9 mouse cellular contexts compared by ENCODE assay signal in the genomic region with DNA sequence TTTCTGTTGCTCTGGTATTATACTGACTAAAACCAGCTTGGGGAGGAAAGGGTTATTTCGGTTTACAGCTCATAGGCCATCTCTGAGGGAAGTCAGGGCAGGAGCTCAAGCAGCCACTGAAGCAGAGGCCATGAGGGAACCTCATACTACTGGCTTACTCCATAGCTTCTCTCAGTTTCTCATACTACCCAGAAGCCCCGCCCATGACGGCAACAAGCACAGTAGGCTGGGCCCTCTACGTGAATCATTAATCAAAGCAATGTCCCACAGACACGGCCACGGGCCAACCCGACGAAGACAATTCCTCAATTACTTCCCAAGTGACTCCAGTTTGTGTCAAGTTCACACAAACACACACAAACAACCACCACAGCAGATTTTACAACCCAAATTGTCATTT. TPM values are rescaled to one million over a fixed set of nuclear protein-coding genes. Genes with fewer than 3 reads are reported as not detected.
A peak's percentile ranks its signal among the peaks of the same experiment; 100 is the strongest.
DNase-seq lines count a peak whose midpoint lies in the region; ATAC-seq and TF ChIP-seq lines count a peak whose summit lies in the region.
"Had no signal": no experiment of that assay in that cellular context is flagged by ENCODE, and none has a peak within 500 bp of the region (broad histone marks: within the 10 kb centered on the region; RNA-seq: fewer than 3 reads in every experiment).

No protein-coding gene starts in this region.

- TF ChIP-seq POLR2A in small intestine, adult 2 months (IDR thresholded peaks at IDR 0.05; ENCODE audit: low read depth, low read length) = peak; percentile 21; the same call in 1 of the 2 replicates

- peaks cover 35% of the 10 kb centered on the region for H3K4me1 ChIP-seq in liver, embryonic 13.5 days (replicated peaks)
- peaks cover 15% of the 10 kb centered on the region; the same call in 1 of the 2 replicates for H3K4me1 ChIP-seq in small intestine, adult 2 months (ENCODE audit: control insufficient read depth, insufficient read depth, insufficient read length, low read length)

- H3K9ac ChIP-seq in liver, embryonic 13.5 days = no peak overlapping the region

- no peaks in the 10 kb centered on the region for H3K36me3 ChIP-seq in liver, embryonic 13.5 days
- H3K36me3 ChIP-seq in small intestine, adult 2 months (ENCODE audit: control insufficient read depth, insufficient read depth, low read length) = no peaks in the 10 kb centered on the region

- no peaks in the 10 kb centered on the region for H3K27me3 ChIP-seq in liver, embryonic 13.5 days
- no peaks in the 10 kb centered on the region for H3K27me3 ChIP-seq in small intestine, adult 2 months (ENCODE audit: control insufficient read depth, insufficient read depth, low read length)

- no peak overlapping the region for H3K27ac ChIP-seq in liver, embryonic 13.5 days
- H3K27ac ChIP-seq in small intestine, adult 2 months (ENCODE audit: insufficient read depth, low read depth, low read length) = 0 out of 2 replicates have a peak overlapping the region, but pooled peaks have one; percentile 25

- peak; percentile 75 to 90 for DNase-seq in adrenal gland, adult (ENCODE audit: inconsistent age in 2 of 2, low spot score in 1 of 2)
- DNase-seq in adrenal gland, postnatal 4 days (ENCODE audit: low spot score in 2 of 2) = no peak
- peak; percentile 82 for DNase-seq in kidney, adult 18-20 months
- DNase-seq in liver, embryonic 13.5 days = no peak
- no peak for DNase-seq in retina, embryonic 14.5 days (ENCODE audit: low spot score)
- no peak for DNase-seq in gastrocnemius, adult 18-20 months (ENCODE audit: low spot score)
- DNase-seq in left cerebral cortex, postnatal 36 days (ENCODE audit: low spot score in 2 of 2) = no peak
- DNase-seq: heart, postnatal 14 days had no signal

- H3K4me3 ChIP-seq in liver, embryonic 13.5 days (replicated peaks) = no peak overlapping the region
- no peak overlapping the region for H3K4me3 ChIP-seq in small intestine, adult 2 months (ENCODE audit: low read depth, low read length)

- intact Hi-C loops in left cerebral cortex, postnatal 36 days (cut with DNase I) = no loop called here

- WGBS in liver, embryonic 13.5 days (ENCODE audit: insufficient replicate concordance) = 34% methylated on average over 8 of the region's 8 CpGs
- 16% methylated on average over 8 of the region's 8 CpGs for WGBS in small intestine, adult 2 months

- H3K4me2 ChIP-seq in liver, embryonic 13.5 days = no peak overlapping the region

- peak; percentile 58; the same call in 1 of the 2 replicates for ATAC-seq in liver, embryonic 13.5 days (ENCODE audit: low read depth)

- no peak for TF ChIP-seq CTCF in small intestine, adult 2 months (IDR thresholded peaks at IDR 0.05; ENCODE audit: extremely low read depth, insufficient read length, insufficient replicate concordance, low read depth, low read length)

- H3K9me3 ChIP-seq in liver, embryonic 13.5 days (replicated peaks) = no peaks in the 10 kb centered on the region

RNA-seq across cellular contexts. Expression of a gene that starts 6.1 kb away (rescaled TPM):
- total RNA-seq in adrenal gland, postnatal 4 days (2021) = 10 to 100 TPM; 40.4 to 41.5 TPM
- 14.5 and 15.2 TPM in 2 replicates for polyA plus RNA-seq in liver, embryonic 13.5 days (2015; fragmentation: Nextera tagmentation; extraction: Ambion mirVana)
- 8.0 and 31.2 TPM in 2 replicates for polyA plus RNA-seq in small intestine, adult 2 months (2012; rRNA removed)
- total RNA-seq in gastrocnemius, adult 18-20 months (2021) = 10 to 100 TPM; 11.5 to 15.2 TPM
- 100 to 1,000 TPM in 1 of 2 experiments, 10 to 100 TPM in 1; 80.5 to 105 TPM for total RNA-seq in left cerebral cortex, postnatal 36 days (2021)

RNA-seq across cellular contexts. Expression of a gene that starts 54.0 kb away (rescaled TPM):
- 1 to 10 TPM in 1 of 2 experiments, under 1 TPM in 1; 0.62 to 1.3 TPM for total RNA-seq in adrenal gland, postnatal 4 days (2021)
- 1.4 and 1.5 TPM in 2 replicates for polyA plus RNA-seq in liver, embryonic 13.5 days (2015; fragmentation: Nextera tagmentation; extraction: Ambion mirVana)
- polyA plus RNA-seq in small intestine, adult 2 months (2012; rRNA removed) = 2.9 and 10.7 TPM in 2 replicates
- total RNA-seq in gastrocnemius, adult 18-20 months (2021) = under 1 TPM; 0.02 to 0.19 TPM
- total RNA-seq in left cerebral cortex, postnatal 36 days (2021) = 1 to 10 TPM; 1.3 TPM

RNA-seq across cellular contexts. Expression of a gene that starts 56.5 kb away (rescaled TPM):
- 100 to 1,000 TPM; 121 to 138 TPM for total RNA-seq in adrenal gland, postnatal 4 days (2021)
- polyA plus RNA-seq in liver, embryonic 13.5 days (2015; fragmentation: Nextera tagmentation; extraction: Ambion mirVana) = 289 and 332 TPM in 2 replicates
- polyA plus RNA-seq in small intestine, adult 2 months (2012; rRNA removed) = 13.7 and 38.9 TPM in 2 replicates
- 100 to 1,000 TPM; 161 to 164 TPM for total RNA-seq in gastrocnemius, adult 18-20 months (2021)
- total RNA-seq in left cerebral cortex, postnatal 36 days (2021) = 100 to 1,000 TPM; 133 to 152 TPM

Comparison
In these comparisons a context has a peak if more than half of its experiments do, and no peak if none do; other contexts are left out.
1. DNase-seq: peak in adrenal gland, adult (2 of 2) and kidney, adult 18-20 months (single experiment); none in adrenal gland, postnatal 4 days (0 of 2), liver, embryonic 13.5 days (single experiment), retina, embryonic 14.5 days (single experiment), gastrocnemius, adult 18-20 months (single experiment) and left cerebral cortex, postnatal 36 days (0 of 2).